Mouse (Mus musculus): ENCODE results near the gene Thbd.

- TF ChIP-seq CTCF (IDR thresholded peaks at IDR 0.05; ENCODE audit: low read depth) (no peak), EP300 (IDR thresholded peaks at IDR 0.05; ENCODE audit: low read depth) (no peak)
Observed at GRCm38 (mm10) chr2:148408761-148409120, 753 bp upstream of the Thbd start.

All from heart, postnatal 0 days (tissue).